Comparison of ENCODE assay signal across 28 mouse cellular contexts in the genomic region with DNA sequence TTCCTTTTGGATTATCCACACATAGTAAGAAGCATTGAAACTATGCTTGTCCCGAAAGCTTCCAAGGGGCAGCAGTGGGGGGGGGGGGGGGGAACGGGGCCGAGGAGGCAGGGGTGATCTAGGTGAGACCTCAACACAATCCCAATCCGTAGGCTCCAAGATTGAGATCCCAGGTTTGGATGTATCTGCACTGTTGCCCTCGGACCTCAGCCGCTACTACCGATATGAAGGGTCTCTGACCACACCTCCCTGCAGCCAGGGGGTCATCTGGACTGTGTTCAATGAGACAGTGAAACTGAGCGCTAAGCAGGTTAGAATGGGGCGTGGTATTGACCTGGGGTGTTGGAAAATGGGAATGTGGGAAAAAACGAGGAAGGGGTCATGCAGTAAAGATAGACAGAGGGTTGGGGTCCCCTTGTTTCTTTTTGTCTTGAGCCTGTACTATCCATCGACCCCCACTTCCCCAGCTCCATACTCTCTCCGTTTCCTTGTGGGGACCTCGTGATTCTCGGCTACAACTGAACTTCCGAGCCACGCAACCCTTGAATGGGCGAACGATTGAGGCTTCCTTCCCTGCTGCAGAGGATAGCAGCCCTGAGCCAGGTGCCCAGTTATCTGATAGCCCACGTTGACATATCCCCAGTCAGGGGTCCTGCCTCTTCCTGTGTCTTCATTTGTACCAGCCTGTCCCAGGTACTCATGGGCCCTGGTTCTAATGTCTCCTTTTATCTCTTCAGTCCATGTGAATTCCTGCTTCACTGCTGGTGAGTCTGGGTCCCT. TPM values are rescaled to one million over a fixed set of nuclear protein-coding genes. Genes with fewer than 3 reads are reported as not detected.
DNase-seq lines count a peak whose midpoint lies in the region; ATAC-seq and TF ChIP-seq lines count a peak whose summit lies in the region.
"Had no signal": no experiment of that assay in that cellular context is flagged by ENCODE, and none has a peak within 500 bp of the region (broad histone marks: within the 10 kb centered on the region; RNA-seq: fewer than 3 reads in every experiment).

No protein-coding gene starts in this region.

- no peaks in the 10 kb centered on the region for H3K27me3 ChIP-seq in heart, embryonic 14.5 days (ENCODE audit: control insufficient read depth, insufficient read depth, low read length)
- peaks cover 4% of the 10 kb centered on the region for H3K27me3 ChIP-seq in heart, embryonic 12.5 days (replicated peaks)
- H3K27me3 ChIP-seq in E14TG2a.4 (ENCODE audit: insufficient read depth, low read length) (peaks cover 32% of the 10 kb centered on the region), myocyte (ENCODE audit: control insufficient read depth, insufficient read depth, insufficient read length) (no peaks in the 10 kb centered on the region)
- H3K27me3 ChIP-seq in embryonic facial prominence, embryonic 10.5 days (replicated peaks; ENCODE audit: low read depth, poor library complexity, severe bottlenecking), result peaks cover 41% of the 10 kb centered on the region
- H3K27me3 ChIP-seq: embryonic facial prominence, embryonic 15.5 days; Patski had no signal

- 0 out of 2 replicates have a peak overlapping the region, but pooled peaks have one; percentile 13 for H3K4me2 ChIP-seq in heart, embryonic 14.5 days (ENCODE audit: low read length)
- no peak overlapping the region for H3K4me2 ChIP-seq in heart, embryonic 12.5 days
- H3K4me2 ChIP-seq in myocyte (ENCODE audit: low read depth), result no peak overlapping the region
- H3K4me2 ChIP-seq: embryonic facial prominence, embryonic 13.5 days; embryonic facial prominence, embryonic 15.5 days; forebrain, embryonic 13.5 days; forebrain, embryonic 15.5 days had no signal

- peak; percentile 42 for TF ChIP-seq POLR2A in myocyte (IDR thresholded peaks at IDR 0.05; ENCODE audit: insufficient read length, low read depth)

- no peaks in the 10 kb centered on the region for H3K79me2 ChIP-seq in myocyte (ENCODE audit: control insufficient read depth, insufficient read depth)

- no peaks in the 10 kb centered on the region for H3K9me3 ChIP-seq in heart, embryonic 14.5 days (ENCODE audit: control insufficient read depth, low read length)
- no peaks in the 10 kb centered on the region for H3K9me3 ChIP-seq in heart, embryonic 12.5 days (replicated peaks)
- H3K9me3 ChIP-seq in E14TG2a.4 (ENCODE audit: low read length), result no peaks in the 10 kb centered on the region
- H3K9me3 ChIP-seq in embryonic facial prominence, embryonic 10.5 days, result no peaks in the 10 kb centered on the region
- H3K9me3 ChIP-seq: embryonic facial prominence, embryonic 13.5 days; embryonic facial prominence, embryonic 15.5 days; forebrain, embryonic 13.5 days; forebrain, embryonic 15.5 days; G1E had no signal

- peak; percentile 7 for DNase-seq in embryonic facial prominence, embryonic 10.5 days (ENCODE audit: low spot score)
- no peak for DNase-seq in kidney, adult 18-20 months
- no peak for DNase-seq in frontal cortex, postnatal 14 days (ENCODE audit: low spot score in 2 of 2)
- DNase-seq in ovary, adult 18-20 months (ENCODE audit: low spot score), result no peak
- DNase-seq: adrenal gland, adult 8-10 months; adrenal gland, postnatal 14 days; adrenal gland, postnatal 36 days; cerebellum, adult 11-12 months; cerebellum, adult 2 months; cerebellum, adult 9-10 months; cerebellum, postnatal 10 days; cerebellum, postnatal 25 days; forebrain, postnatal 0 days had no signal

- H3K4me3 ChIP-seq in heart, embryonic 14.5 days (ENCODE audit: control insufficient read depth in 1 of 2, insufficient read depth in 1 of 2, low read depth in 1 of 2, low read length in 2 of 2), result no peak overlapping the region
- H3K4me3 ChIP-seq in heart, embryonic 12.5 days, result no peak overlapping the region
- H3K4me3 ChIP-seq in E14TG2a.4 (replicated peaks; ENCODE audit: low read length), result 0 out of 2 replicates have a peak overlapping the region, but pooled peaks have one; percentile 4
- H3K4me3 ChIP-seq in embryonic facial prominence, embryonic 10.5 days, result no peak overlapping the region
- H3K4me3 ChIP-seq in myocyte, result no peak overlapping the region
- H3K4me3 ChIP-seq: embryonic facial prominence, embryonic 13.5 days; embryonic facial prominence, embryonic 15.5 days; forebrain, embryonic 13.5 days; forebrain, embryonic 15.5 days had no signal

- ATAC-seq in heart, embryonic 14.5 days (ENCODE audit: insufficient number of reproducible peaks, insufficient read depth, low FRiP score, low read depth), result no peak
- ATAC-seq in heart, embryonic 12.5 days (ENCODE audit: insufficient number of reproducible peaks, low FRiP score), result no peak
- ATAC-seq: activated CD4-positive, CD25-positive, alpha-beta regulatory T cell, adult 4 months; forebrain, embryonic 13.5 days; forebrain, embryonic 15.5 days; forebrain, postnatal 0 days; Patski had no signal

- no peak overlapping the region for H3K27ac ChIP-seq in heart, embryonic 14.5 days (replicated peaks in 1 of 2; ENCODE audit: control insufficient read depth in 1 of 2, insufficient read depth in 1 of 2, low read depth in 2 of 2, low read length in 2 of 2)
- no peak overlapping the region for H3K27ac ChIP-seq in heart, embryonic 12.5 days (ENCODE audit: poor library complexity, severe bottlenecking)
- no peak overlapping the region for H3K27ac ChIP-seq in embryonic facial prominence, embryonic 10.5 days (replicated peaks)
- H3K27ac ChIP-seq: embryonic facial prominence, embryonic 13.5 days; embryonic facial prominence, embryonic 15.5 days; forebrain, embryonic 13.5 days; forebrain, embryonic 15.5 days had no signal

- peaks cover 16 to 35% of the 10 kb centered on the region in 2 experiments for H3K4me1 ChIP-seq in heart, embryonic 14.5 days (ENCODE audit: control insufficient read depth in 2 of 2, insufficient read depth in 2 of 2, low read length in 2 of 2)
- H3K4me1 ChIP-seq in heart, embryonic 12.5 days (replicated peaks), result peaks cover 63% of the 10 kb centered on the region
- peaks cover 85% of the 10 kb centered on the region for H3K4me1 ChIP-seq in E14TG2a.4 (replicated peaks; ENCODE audit: low read depth, low read length)
- H3K4me1 ChIP-seq in embryonic facial prominence, embryonic 10.5 days, result peaks cover 39% of the 10 kb centered on the region

- 42% methylated on average over 19 of the region's 19 CpGs for WGBS in heart, embryonic 14.5 days
- WGBS in heart, embryonic 12.5 days, result 53% methylated on average over 18 of the region's 19 CpGs
- 74% methylated on average over 19 of the region's 19 CpGs for WGBS in embryonic facial prominence, embryonic 10.5 days

- no peak overlapping the region for H3ac ChIP-seq in myocyte (ENCODE audit: control insufficient read depth, insufficient read length)

- TF ChIP-seq CTCF in E14TG2a.4 (conservative IDR thresholded peaks at IDR 0.05; ENCODE audit: low read length), result no peak

- peaks cover 23% of the 10 kb centered on the region for H3K36me3 ChIP-seq in heart, embryonic 14.5 days (ENCODE audit: control insufficient read depth, insufficient read depth, low read length)
- H3K36me3 ChIP-seq in heart, embryonic 12.5 days, result peaks cover 23% of the 10 kb centered on the region
- H3K36me3 ChIP-seq in E14TG2a.4 (ENCODE audit: insufficient read depth, low read length), result peaks cover 26% of the 10 kb centered on the region
- H3K36me3 ChIP-seq in embryonic facial prominence, embryonic 10.5 days (replicated peaks), result peaks cover 12% of the 10 kb centered on the region
- peaks cover 23% of the 10 kb centered on the region for H3K36me3 ChIP-seq in myocyte (ENCODE audit: control insufficient read depth, insufficient read depth)
- H3K36me3 ChIP-seq: forebrain, embryonic 15.5 days; G1E had no signal

- no peak overlapping the region for H3K9ac ChIP-seq in heart, embryonic 14.5 days (ENCODE audit: low read length)
- no peak overlapping the region; the same call in 1 of the 2 replicates for H3K9ac ChIP-seq in heart, embryonic 12.5 days
- H3K9ac ChIP-seq: embryonic facial prominence, embryonic 13.5 days; embryonic facial prominence, embryonic 15.5 days; forebrain, embryonic 13.5 days; forebrain, embryonic 15.5 days; forebrain, postnatal 0 days had no signal

TF ChIP-seq in myocyte, 11 proteins besides CTCF, POLR2A, EP300 and RAD21:
- TF ChIP-seq TCF3 (IDR thresholded peaks at IDR 0.05; ENCODE audit: insufficient read length, low read depth) (no peak), POLR2AphosphoS2 (IDR thresholded peaks at IDR 0.05; ENCODE audit: insufficient read length, low read depth) (peak; percentile 94)

RNA-seq across cellular contexts. Expression of a gene that starts 5.1 kb away (rescaled TPM):
- polyA plus RNA-seq in heart, embryonic 14.5 days (2014; fragmentation: Nextera tagmentation; extraction: Ambion mirVana), result 2.1 and 2.4 TPM in 2 replicates
- 1.6 and 2.0 TPM in 2 replicates for polyA plus RNA-seq in heart, embryonic 12.5 days (2016; fragmentation: Nextera tagmentation; extraction: Ambion mirVana)
- 0.96 and 1.0 TPM in 2 replicates for polyA plus RNA-seq in embryonic facial prominence, embryonic 10.5 days (2016; fragmentation: Nextera tagmentation; extraction: Ambion mirVana)
- 10.7 TPM for polyA plus RNA-seq in myocyte (2012; fragmentation: generic; extraction: Trizol)
- polyA plus RNA-seq: G1E, Patski had no signal

RNA-seq across cellular contexts. Expression of a gene that starts 11.7 kb away (rescaled TPM):
- 142 and 159 TPM in 2 replicates for polyA plus RNA-seq in heart, embryonic 14.5 days (2014; fragmentation: Nextera tagmentation; extraction: Ambion mirVana)
- polyA plus RNA-seq in heart, embryonic 12.5 days (2016; fragmentation: Nextera tagmentation; extraction: Ambion mirVana), result 153 and 155 TPM in 2 replicates
- polyA plus RNA-seq in embryonic facial prominence, embryonic 10.5 days (2016; fragmentation: Nextera tagmentation; extraction: Ambion mirVana), result 59.4 and 61.1 TPM in 2 replicates
- polyA plus RNA-seq in myocyte (2012; fragmentation: generic; extraction: Trizol), result 2,542 TPM
- polyA plus RNA-seq: activated CD4-positive, CD25-positive, alpha-beta regulatory T cell, adult 4 months; G1E had no signal

RNA-seq across cellular contexts. Expression of a gene that starts 12.4 kb away (rescaled TPM):
- polyA plus RNA-seq in heart, embryonic 14.5 days (2014; fragmentation: Nextera tagmentation; extraction: Ambion mirVana), result 28.7 and 31.0 TPM in 2 replicates
- polyA plus RNA-seq in heart, embryonic 12.5 days (2016; fragmentation: Nextera tagmentation; extraction: Ambion mirVana), result 37.7 and 38.7 TPM in 2 replicates
- polyA plus RNA-seq in embryonic facial prominence, embryonic 10.5 days (2016; fragmentation: Nextera tagmentation; extraction: Ambion mirVana), result 44.1 and 48.2 TPM in 2 replicates
- polyA plus RNA-seq in myocyte (2012; fragmentation: generic; extraction: Trizol), result 5.7 TPM

RNA-seq across cellular contexts. Expression of a gene that starts 19.2 kb away (rescaled TPM):
- polyA plus RNA-seq in heart, embryonic 14.5 days (2014; fragmentation: Nextera tagmentation; extraction: Ambion mirVana), result 76.5 and 85.8 TPM in 2 replicates
- 63.6 and 66.4 TPM in 2 replicates for polyA plus RNA-seq in heart, embryonic 12.5 days (2016; fragmentation: Nextera tagmentation; extraction: Ambion mirVana)
- polyA plus RNA-seq in embryonic facial prominence, embryonic 10.5 days (2016; fragmentation: Nextera tagmentation; extraction: Ambion mirVana), result 45.2 and 46.6 TPM in 2 replicates
- polyA plus RNA-seq in myocyte (2012; fragmentation: generic; extraction: Trizol), result 111 TPM

RNA-seq across cellular contexts. Expression of a gene that starts 28.3 kb away (rescaled TPM):
- polyA plus RNA-seq in heart, embryonic 14.5 days (2014; fragmentation: Nextera tagmentation; extraction: Ambion mirVana), result not detected in 2 replicates
- polyA plus RNA-seq in heart, embryonic 12.5 days (2016; fragmentation: Nextera tagmentation; extraction: Ambion mirVana), result not detected in 2 replicates
- not detected in 2 replicates for polyA plus RNA-seq in embryonic facial prominence, embryonic 10.5 days (2016; fragmentation: Nextera tagmentation; extraction: Ambion mirVana)
- polyA plus RNA-seq in myocyte (2012; fragmentation: generic; extraction: Trizol), result not detected
- polyA plus RNA-seq: C2C12; cerebellum, adult 2 months; cortical plate, adult 2 months; embryonic facial prominence, embryonic 11.5 days; embryonic facial prominence, embryonic 13.5 days; embryonic facial prominence, embryonic 15.5 days; forebrain, embryonic 11.5 days; forebrain, embryonic 13.5 days; forebrain, embryonic 15.5 days; forebrain, postnatal 0 days; G1E; Patski had no signal

Comparison
In these comparisons a context has a peak if more than half of its experiments do, and no peak if none do; other contexts are left out.
1. RNA of a gene that starts 11.7 kb away (polyA plus RNA-seq): 2,542 TPM in myocyte (single experiment); 142 to 159 TPM in heart, embryonic 14.5 days, 153 to 155 TPM in heart, embryonic 12.5 days and 59.4 to 61.1 TPM in embryonic facial prominence, embryonic 10.5 days; every median in the first group is over 10 times any median in the second.